Mouse (Mus musculus) forebrain, embryonic 10.5 days (tissue): Measurements from ENCODE around the gene Cdk8. TPM values are rescaled to one million over a fixed set of nuclear protein-coding genes. Genes with fewer than 3 reads are reported as not detected.

ENCODE experiments used
- DNase-seq: peaks from one replicate; pipeline ENCODE4 v3.0.0-alpha.2; 2017; ENCODE audit warnings: low spot score; ENCODE audit errors: extremely low spot score
- H3K27ac ChIP-seq: fragments of 300-500 bp; sonication (generic); 2 replicates; pipeline ENCODE4 v1.5.1; 2016; ENCODE audit warnings: mild to moderate bottlenecking
- H3K27me3 ChIP-seq: fragments of 300-500 bp; sonication (generic); 2 replicates; pipeline ENCODE4 v1.6.1; 2016; ENCODE audit warnings: mild to moderate bottlenecking; ENCODE audit not compliant: poor library complexity, severe bottlenecking
- H3K36me3 ChIP-seq: fragments of 300-500 bp; sonication (generic); replicated peaks from 2 replicates; pipeline ENCODE4 v1.6.1; 2016; ENCODE audit warnings: mild to moderate bottlenecking, moderate library complexity
- H3K4me1 ChIP-seq: fragments of 300-500 bp; sonication (generic); 2 replicates; pipeline ENCODE4 v1.6.1; 2016
- H3K4me3 ChIP-seq: fragments of 300-500 bp; sonication (generic); 2 replicates; pipeline ENCODE4 v1.5.1; 2016; ENCODE audit warnings: mild to moderate bottlenecking, moderate library complexity
- H3K9me3 ChIP-seq: fragments of 300-500 bp; sonication (generic); 2 replicates; pipeline ENCODE4 v1.6.1; 2016; ENCODE audit warnings: mild to moderate bottlenecking, moderate library complexity
- WGBS: fragments of 180-500 bp; shearing (Covaris S2); methylation state at CpG from one replicate; pipeline ENCODE4 v1.1.7; 2016; 5-methylcytosine and 5-hydroxymethylcytosine counted together
- polyA plus RNA-seq: library from polyadenylated mRNA; unstranded; fragments of >200 nt; fragmentation: Nextera tagmentation; extraction: Ambion mirVana; gene quantifications from 2 replicates; pipeline ENCODE4 v1.2.1, GENCODE M21; 2016

The Cdk8 gene
- polyA plus RNA-seq, 1 experiment from 2014 or later = 21.8 TPM

DNA sequence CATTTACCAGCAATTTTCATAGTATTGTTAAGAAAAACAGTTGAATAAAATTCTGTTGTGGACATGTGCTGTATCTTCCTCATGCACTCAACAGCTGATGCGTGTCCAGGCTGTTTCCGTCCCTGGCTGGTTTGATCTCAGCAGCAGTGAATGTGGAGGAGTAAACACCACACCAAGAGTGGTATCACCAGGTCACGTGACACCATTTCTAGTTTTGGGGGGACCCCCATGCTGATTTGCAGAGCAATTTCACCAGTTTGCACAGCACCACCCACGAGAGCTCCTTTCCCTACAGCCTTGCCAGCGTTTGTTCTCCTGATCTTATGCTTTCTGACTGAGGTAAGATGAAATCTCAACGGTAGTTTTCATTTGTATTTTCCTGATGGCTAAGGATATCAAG lies 116.1 kb downstream of the Cdk8 start:
- no peaks in the 10 kb centered on the region for H3K36me3 ChIP-seq
- no peaks in the 10 kb centered on the region for H3K27me3 ChIP-seq
- H3K27ac ChIP-seq = no peak overlapping the region
- H3K4me1 ChIP-seq = no peaks in the 10 kb centered on the region
- H3K4me3 ChIP-seq = no peak overlapping the region
- no peak for DNase-seq
- H3K9me3 ChIP-seq = no peaks in the 10 kb centered on the region
- 88% methylated on average over 6 of the region's 6 CpGs for WGBS

DNA sequence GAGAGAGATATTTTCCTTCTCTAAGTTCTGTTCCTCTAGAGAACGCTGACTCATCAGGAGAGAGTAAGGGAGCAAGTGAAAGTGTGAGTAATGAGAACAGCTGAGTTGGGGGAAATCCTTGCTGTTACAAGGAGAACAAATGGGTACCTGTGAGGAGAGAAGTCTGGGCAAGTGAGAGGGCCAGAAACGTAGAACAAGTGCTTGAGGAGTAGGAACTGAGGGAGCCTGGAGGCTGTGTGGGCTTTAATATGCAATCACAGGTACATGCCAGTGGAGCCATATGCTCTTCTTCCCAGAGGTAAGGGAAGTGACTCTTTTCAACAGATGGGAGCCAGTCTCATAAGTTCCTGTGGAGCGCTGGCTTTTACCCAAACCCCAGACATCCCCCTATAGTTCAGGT lies 118.2 kb downstream of the Cdk8 start:
- Histone ChIP-seq H3K4me3 (no peak overlapping the region), H3K36me3 (no peaks in the 10 kb centered on the region), H3K27ac (no peak overlapping the region), H3K27me3 (no peaks in the 10 kb centered on the region), H3K4me1 (no peaks in the 10 kb centered on the region), H3K9me3 (no peaks in the 10 kb centered on the region)
- no peak for DNase-seq
- WGBS = 92% methylated on average over 3 of the region's 3 CpGs

DNA sequence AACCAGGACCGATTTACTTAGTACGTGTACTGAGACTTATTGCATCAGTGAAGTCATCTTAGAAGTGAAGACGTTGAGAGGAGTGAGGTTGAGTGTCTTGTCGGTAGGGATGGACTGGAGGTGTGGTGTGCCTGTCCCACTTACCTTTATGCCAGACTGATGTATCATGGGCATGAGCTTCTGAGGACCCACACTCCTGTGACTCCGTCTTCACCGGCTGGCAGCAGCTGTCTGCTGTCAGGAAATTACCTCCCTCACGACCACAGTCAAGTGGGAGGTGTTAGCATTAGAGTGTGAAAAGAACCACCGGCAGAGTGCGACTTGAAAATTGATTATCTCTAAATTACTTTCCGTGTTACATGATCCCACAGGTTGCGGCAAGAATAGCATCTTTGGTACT lies 119.8 kb downstream of the Cdk8 start:
- Histone ChIP-seq H3K4me3 (no peak overlapping the region), H3K27me3 (no peaks in the 10 kb centered on the region), H3K36me3 (no peaks in the 10 kb centered on the region), H3K27ac (no peak overlapping the region), H3K4me1 (no peaks in the 10 kb centered on the region), H3K9me3 (no peaks in the 10 kb centered on the region)
- WGBS = 92% methylated on average over 11 of the region's 11 CpGs
- DNase-seq = no peak

DNA sequence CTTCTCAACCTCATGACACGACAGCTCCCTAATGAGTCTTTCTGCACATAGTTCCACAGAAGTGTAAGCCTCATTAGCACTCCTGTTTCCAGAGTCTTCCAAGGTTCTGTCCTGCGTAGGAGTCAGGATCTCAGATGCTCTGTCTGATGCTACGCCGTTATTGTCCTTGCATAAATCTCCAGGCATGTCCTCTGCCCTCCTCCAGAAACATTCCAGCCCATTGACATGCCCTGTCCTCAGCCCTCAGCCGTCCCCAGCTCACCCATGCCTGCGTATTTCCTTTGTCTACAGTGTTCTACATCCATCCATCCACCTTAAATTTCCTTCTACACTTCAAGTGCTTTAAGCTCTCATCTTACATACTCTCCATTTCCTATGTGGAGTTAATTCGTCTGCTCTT lies 121.0 kb downstream of the Cdk8 start:
- no peak for DNase-seq
- WGBS = 84% methylated on average over 7 of the region's 7 CpGs
- H3K4me1 ChIP-seq = no peaks in the 10 kb centered on the region

More for the DNA sequence above, 121.0 kb downstream of the Cdk8 start:
- no peaks in the 10 kb centered on the region for H3K36me3 ChIP-seq
- no peak overlapping the region for H3K27ac ChIP-seq
- no peaks in the 10 kb centered on the region for H3K27me3 ChIP-seq
- H3K4me3 ChIP-seq = no peak overlapping the region
- no peaks in the 10 kb centered on the region for H3K9me3 ChIP-seq

Other genes starting within 250 kb of the Cdk8 start
- gene Cyp3a25, start 221.6 kb upstream of the Cdk8 start, polyA plus RNA-seq = not detected in 2 replicates
- gene Cyp3a59, start 152.0 kb upstream of the Cdk8 start, polyA plus RNA-seq = not detected in 2 replicates
- gene Gm5565, start 70.7 kb upstream of the Cdk8 start, polyA plus RNA-seq = not detected in 2 replicates
- gene Gm6309, start 60.5 kb upstream of the Cdk8 start, polyA plus RNA-seq = not detected in 2 replicates
- not detected in 2 replicates for gene 1700001J03Rik, start 45.9 kb upstream of the Cdk8 start, polyA plus RNA-seq
- 25.9 and 27.7 TPM in 2 replicates for gene Rnf6, start 9.7 kb upstream of the Cdk8 start, polyA plus RNA-seq
- 7.2 and 7.3 TPM in 2 replicates for gene Wasf3, start 153.8 kb downstream of the Cdk8 start, polyA plus RNA-seq